Comparison of ENCODE assay signal across 8 mouse cellular contexts in genomic region chr11:60115638-60116276, GRCm38 (mm10). TPM values are rescaled to one million over a fixed set of nuclear protein-coding genes. Genes with fewer than 3 reads are reported as not detected.
DNase-seq lines count a peak whose midpoint lies in the region; ATAC-seq and TF ChIP-seq lines count a peak whose summit lies in the region.

No protein-coding gene starts in this region.

- H3K27me3 ChIP-seq in kidney, embryonic 15.5 days, result no peaks in the 10 kb centered on the region
- H3K27me3 ChIP-seq in hindbrain, embryonic 14.5 days (ENCODE audit: control insufficient read depth, insufficient read depth, low read length), result no peaks in the 10 kb centered on the region
- H3K27me3 ChIP-seq in midbrain, embryonic 14.5 days (ENCODE audit: control insufficient read depth, insufficient read depth, low read length), result no peaks in the 10 kb centered on the region

- no peak for ATAC-seq in kidney, embryonic 15.5 days (replicated peaks; ENCODE audit: low FRiP score)
- ATAC-seq in hindbrain, embryonic 14.5 days (ENCODE audit: low FRiP score), result no peak
- ATAC-seq in midbrain, embryonic 14.5 days (ENCODE audit: low FRiP score, low TSS enrichment), result no peak
- no peak for ATAC-seq in granulocyte monocyte progenitor cell, adult 5-6 weeks (replicated peaks; ENCODE audit: poor library complexity, severe bottlenecking)

- TF ChIP-seq POLR2A in bone marrow, adult 2 months (IDR thresholded peaks at IDR 0.05; ENCODE audit: borderline replicate concordance, control insufficient read depth, low read depth, low read length), result no peak

- H3K4me3 ChIP-seq in kidney, embryonic 15.5 days (replicated peaks), result peak overlapping the region; percentile 50
- H3K4me3 ChIP-seq in bone marrow, adult 2 months (replicated peaks; ENCODE audit: control insufficient read depth, low read depth, low read length), result peak overlapping the region; percentile 78
- peak overlapping the region; percentile 51 for H3K4me3 ChIP-seq in hindbrain, embryonic 14.5 days (replicated peaks; ENCODE audit: low read length)
- peak overlapping the region; percentile 50 for H3K4me3 ChIP-seq in midbrain, embryonic 14.5 days (replicated peaks; ENCODE audit: low read depth, low read length)

- H3K27ac ChIP-seq in kidney, embryonic 15.5 days, result peak overlapping the region; percentile 98
- H3K27ac ChIP-seq in bone marrow, adult 2 months (ENCODE audit: control insufficient read depth, insufficient read depth, low read depth, low read length, poor library complexity), result peak overlapping the region; percentile 95
- H3K27ac ChIP-seq in hindbrain, embryonic 14.5 days, result peak overlapping the region; percentile 96
- peak overlapping the region; percentile 95 for H3K27ac ChIP-seq in midbrain, embryonic 14.5 days (replicated peaks; ENCODE audit: low read depth, low read length)

- peak overlapping the region; percentile 79 for H3K4me2 ChIP-seq in kidney, embryonic 15.5 days
- H3K4me2 ChIP-seq in hindbrain, embryonic 14.5 days (replicated peaks), result peak overlapping the region; percentile 91
- peak overlapping the region; percentile 73 for H3K4me2 ChIP-seq in midbrain, embryonic 14.5 days (ENCODE audit: low read length)

- DNase-seq in kidney, adult 18-20 months, result no peak
- DNase-seq in hindbrain, embryonic 14.5 days (ENCODE audit: low spot score), result no peak
- no peak for DNase-seq in midbrain, embryonic 14.5 days
- no peak for DNase-seq in T-cell, adult 2 months (ENCODE audit: low spot score)
- no peak for DNase-seq in B cell, adult 2 months

- TF ChIP-seq CTCF in bone marrow, adult 2 months (IDR thresholded peaks at IDR 0.05; ENCODE audit: control insufficient read depth, insufficient read depth, low read length), result no peak

- H3K36me3 ChIP-seq in kidney, embryonic 15.5 days, result no peaks in the 10 kb centered on the region
- no peaks in the 10 kb centered on the region for H3K36me3 ChIP-seq in hindbrain, embryonic 14.5 days (replicated peaks; ENCODE audit: control insufficient read depth, insufficient read depth)
- H3K36me3 ChIP-seq in midbrain, embryonic 14.5 days (ENCODE audit: control insufficient read depth, insufficient read depth, low read length), result no peaks in the 10 kb centered on the region

- no peaks in the 10 kb centered on the region for H3K9me3 ChIP-seq in kidney, embryonic 15.5 days (replicated peaks)
- H3K9me3 ChIP-seq in hindbrain, embryonic 14.5 days (ENCODE audit: control insufficient read depth, low read length), result no peaks in the 10 kb centered on the region
- H3K9me3 ChIP-seq in midbrain, embryonic 14.5 days (ENCODE audit: control insufficient read depth, low read length), result no peaks in the 10 kb centered on the region

- H3K9ac ChIP-seq in kidney, embryonic 15.5 days, result peak overlapping the region; percentile 52
- H3K9ac ChIP-seq in hindbrain, embryonic 14.5 days, result peak overlapping the region; percentile 80
- peak overlapping the region; percentile 64 for H3K9ac ChIP-seq in midbrain, embryonic 14.5 days (replicated peaks; ENCODE audit: low read length)

- 21% methylated on average over 6 of the region's 6 CpGs for WGBS in kidney, embryonic 15.5 days
- WGBS in bone marrow, adult 2 months, result 7% methylated on average over 6 of the region's 6 CpGs
- 34% methylated on average over 6 of the region's 6 CpGs for WGBS in hindbrain, embryonic 14.5 days
- 31% methylated on average over 6 of the region's 6 CpGs for WGBS in midbrain, embryonic 14.5 days

- peaks cover 67% of the 10 kb centered on the region for H3K4me1 ChIP-seq in kidney, embryonic 15.5 days
- H3K4me1 ChIP-seq in bone marrow, adult 2 months (ENCODE audit: control insufficient read depth, insufficient read depth, low read length), result peaks cover 8% of the 10 kb centered on the region
- peaks cover 51% of the 10 kb centered on the region for H3K4me1 ChIP-seq in hindbrain, embryonic 14.5 days (replicated peaks; ENCODE audit: control insufficient read depth, insufficient read depth, low read length)
- H3K4me1 ChIP-seq in midbrain, embryonic 14.5 days (ENCODE audit: control insufficient read depth, insufficient read depth, low read length), result peaks cover 31% of the 10 kb centered on the region

RNA-seq across cellular contexts. Expression of gene Rai1, which starts 10.9 kb away (rescaled TPM):
- 21.4 and 23.4 TPM in 2 replicates for polyA plus RNA-seq in kidney, embryonic 15.5 days (2015; fragmentation: Nextera tagmentation; extraction: Ambion mirVana)
- polyA plus RNA-seq in bone marrow, adult 2 months (2011; ENCODE audit: insufficient read depth, insufficient read length, low replicate concordance, missing spikeins), result 21.7 and 26.8 TPM in 2 replicates
- polyA plus RNA-seq in hindbrain, embryonic 14.5 days (2014; fragmentation: Nextera tagmentation; extraction: Ambion mirVana), result 34.1 and 39.1 TPM in 2 replicates
- 37.7 and 39.9 TPM in 2 replicates for polyA plus RNA-seq in midbrain, embryonic 14.5 days (2014; fragmentation: Nextera tagmentation; extraction: Ambion mirVana)
- 37.5 and 52.4 TPM in 2 replicates for total RNA-seq in granulocyte monocyte progenitor cell, adult 5-6 weeks (2014; fragmentation: Nextera tagmentation)
- total RNA-seq in granulocyte monocyte progenitor cell, adult 5-6 weeks (2017), result 11.0 and 13.3 TPM in 2 replicates
